Mouse (Mus musculus): ENCODE data around the gene Msi2. TPM values are rescaled to one million over a fixed set of nuclear protein-coding genes. Genes with fewer than 3 reads are reported as not detected.

Msi2 gene
- polyA plus RNA-seq, 1 experiment from 2014 or later = 20.4 TPM

DNA sequence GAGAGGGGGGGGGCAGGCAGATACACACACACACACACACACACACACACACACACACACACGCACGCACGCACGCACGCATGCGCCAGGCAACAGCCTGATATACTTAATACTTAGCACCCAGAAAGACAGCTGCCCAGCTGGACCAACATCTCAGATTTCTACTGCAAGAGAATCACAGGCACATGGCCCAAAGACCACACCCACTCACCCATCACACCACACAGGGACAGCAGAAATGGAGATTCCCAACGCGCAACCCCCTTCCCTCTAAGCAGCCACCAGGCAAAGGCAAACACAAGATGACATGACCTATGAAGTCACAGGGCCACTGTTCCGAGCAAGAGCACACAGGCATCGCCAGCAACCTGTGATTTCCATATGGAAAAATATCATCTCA lies 13.6 kb downstream of the Msi2 start:
- Histone ChIP-seq H3K27me3 (ENCODE audit: poor library complexity, severe bottlenecking) (no peaks in the 10 kb centered on the region), H3K4me1 (peaks cover 94% of the 10 kb centered on the region), H3K4me3 (no peak overlapping the region), H3K27ac (0 out of 2 replicates have a peak overlapping the region, but pooled peaks have one; percentile 11), H3K9me3 (no peaks in the 10 kb centered on the region), H3K36me3 (replicated peaks) (peaks cover 91% of the 10 kb centered on the region)
- DNase-seq (ENCODE audit: extremely low spot score, low spot score) = no peak
- WGBS = 83% methylated on average over 10 of the region's 10 CpGs

- peaks cover 89% of the 10 kb centered on the region for H3K36me3 ChIP-seq (replicated peaks)
- 21% methylated on average over 4 of the region's 4 CpGs for WGBS
- H3K4me1 ChIP-seq = peaks cover 84% of the 10 kb centered on the region
- H3K27me3 ChIP-seq (ENCODE audit: poor library complexity, severe bottlenecking) = no peaks in the 10 kb centered on the region
- H3K4me3 ChIP-seq = peak overlapping the region; percentile 26; the same call in 1 of the 2 replicates
- no peak for DNase-seq (ENCODE audit: extremely low spot score, low spot score)
- peak overlapping the region; percentile 80 for H3K27ac ChIP-seq
- H3K9me3 ChIP-seq = no peaks in the 10 kb centered on the region
These were observed 15.1 kb downstream of the Msi2 start for GRCm38 (mm10) chr11:88703220-88703619.

DNA sequence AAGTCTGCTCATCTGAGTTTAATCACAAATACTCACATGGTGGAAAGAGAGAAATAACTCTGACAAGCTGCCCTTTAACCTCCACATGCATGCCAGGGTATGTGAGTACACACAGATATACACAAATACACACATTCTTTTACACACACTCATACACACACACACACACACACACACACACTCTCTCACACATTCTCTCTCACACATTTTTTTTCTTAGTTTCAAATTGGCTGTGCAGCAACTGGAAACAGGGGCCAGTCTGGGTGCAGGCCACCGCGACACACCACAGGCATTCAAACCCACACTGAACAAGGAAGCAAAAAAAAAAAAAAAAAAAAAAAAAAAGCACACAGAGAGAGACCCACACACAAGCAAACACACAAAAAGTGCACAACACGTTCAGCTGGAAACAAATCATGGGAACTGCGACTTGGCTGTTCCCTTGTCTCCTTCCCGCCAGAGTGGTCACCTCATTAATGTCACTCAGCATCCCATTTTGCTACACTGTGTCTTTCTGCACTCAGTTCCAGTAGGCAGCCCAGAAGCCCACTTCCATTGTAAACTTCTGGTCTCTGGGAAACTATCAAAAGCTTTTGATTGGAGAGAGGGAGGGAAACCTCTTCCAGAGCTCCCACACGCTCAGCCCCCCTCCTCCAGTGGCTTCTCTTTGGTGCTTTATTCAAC lies 16.2 kb downstream of the Msi2 start:
- Histone ChIP-seq H3K27ac (peak overlapping the region; percentile 80), H3K9me3 (no peaks in the 10 kb centered on the region), H3K4me3 (peak overlapping the region; percentile 26), H3K27me3 (ENCODE audit: poor library complexity, severe bottlenecking) (no peaks in the 10 kb centered on the region), H3K36me3 (replicated peaks) (peaks cover 89% of the 10 kb centered on the region), H3K4me1 (peaks cover 84% of the 10 kb centered on the region)
- DNase-seq (ENCODE audit: extremely low spot score, low spot score) = peak; percentile 60
- WGBS = 40% methylated on average over 6 of the region's 6 CpGs

DNA sequence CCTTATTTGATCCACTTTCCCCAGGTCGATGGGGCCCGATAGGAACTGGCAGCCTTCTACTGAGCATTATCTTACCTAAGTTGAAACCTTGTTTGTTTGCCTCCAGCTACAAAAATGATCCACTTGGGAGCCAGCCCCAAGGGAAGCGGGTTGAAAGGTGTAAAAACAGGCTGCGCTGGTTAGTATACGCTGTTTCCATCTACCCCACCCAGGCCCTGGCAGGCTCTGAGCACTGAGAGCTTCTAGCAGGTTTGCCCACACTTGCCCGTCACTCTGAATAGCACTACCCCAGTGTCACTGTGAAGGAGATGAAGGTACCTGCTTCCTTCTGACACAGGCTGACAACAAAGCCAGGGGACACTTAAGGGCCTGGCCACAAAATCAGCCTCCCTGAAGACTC lies 17.3 kb downstream of the Msi2 start:
- H3K4me3 ChIP-seq = no peak overlapping the region
- 95% methylated on average over 6 of the region's 6 CpGs for WGBS
- no peaks in the 10 kb centered on the region for H3K27me3 ChIP-seq (ENCODE audit: poor library complexity, severe bottlenecking)
- H3K9me3 ChIP-seq = no peaks in the 10 kb centered on the region
- H3K4me1 ChIP-seq = peaks cover 84% of the 10 kb centered on the region
- DNase-seq (ENCODE audit: extremely low spot score, low spot score) = no peak
- H3K27ac ChIP-seq = peak overlapping the region; percentile 80
- H3K36me3 ChIP-seq (replicated peaks) = peaks cover 89% of the 10 kb centered on the region

GRCm38 (mm10) chr11:88700202-88700711 lies 18.1 kb downstream of the Msi2 start:
- peaks cover 89% of the 10 kb centered on the region for H3K36me3 ChIP-seq (replicated peaks)
- H3K4me1 ChIP-seq = peaks cover 84% of the 10 kb centered on the region
- H3K27me3 ChIP-seq (ENCODE audit: poor library complexity, severe bottlenecking) = no peaks in the 10 kb centered on the region
- H3K9me3 ChIP-seq = no peaks in the 10 kb centered on the region
- no peak overlapping the region for H3K27ac ChIP-seq
- H3K4me3 ChIP-seq = no peak overlapping the region
- 96% methylated on average over 15 of the region's 15 CpGs for WGBS
- no peak for DNase-seq (ENCODE audit: extremely low spot score, low spot score)

DNA sequence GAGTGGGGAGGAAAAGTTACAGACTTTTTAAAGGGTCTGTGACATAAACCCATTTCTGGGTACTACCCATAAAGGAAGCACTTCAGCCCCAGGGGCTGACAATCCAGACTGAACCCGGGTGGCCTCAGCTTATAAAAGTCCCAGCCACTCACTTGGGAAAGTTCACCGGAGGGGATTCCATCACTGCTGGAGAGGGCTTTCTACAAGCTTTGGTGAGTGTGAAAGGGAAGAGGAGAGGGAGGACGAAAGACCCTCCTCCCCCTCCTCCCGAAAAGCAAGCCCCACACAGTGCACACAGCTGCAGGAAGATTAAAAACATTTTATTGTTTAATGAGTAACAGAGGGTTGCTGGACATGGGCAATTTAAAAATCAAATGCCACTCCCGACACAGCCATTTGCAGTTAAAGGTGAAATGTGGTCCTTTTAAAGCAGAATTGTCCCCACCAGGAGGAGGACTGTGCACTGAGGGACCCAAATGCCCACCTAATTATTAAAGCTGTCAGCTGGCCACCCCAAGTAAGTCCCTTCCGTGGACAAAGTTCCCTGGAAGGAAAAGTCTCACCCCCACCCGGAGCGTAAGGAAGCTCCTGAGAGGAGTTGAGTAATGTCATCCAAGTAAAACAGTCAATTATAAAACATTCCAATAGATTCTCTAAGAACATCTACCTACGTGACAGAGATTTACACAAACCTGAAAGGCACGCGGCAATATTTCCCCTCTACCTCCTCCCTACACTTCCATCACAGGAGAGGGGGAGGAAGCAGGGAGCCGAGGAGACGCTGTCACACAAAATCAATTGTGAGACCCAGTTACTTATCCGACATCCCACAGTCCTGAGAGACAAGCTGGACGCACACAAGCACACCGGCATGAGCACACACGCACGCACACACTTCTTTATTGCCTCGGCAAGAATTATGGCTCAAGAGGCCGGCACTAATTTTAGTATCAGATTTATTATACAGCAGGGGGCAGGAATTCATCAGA lies 24.1 kb downstream of the Msi2 start:
- WGBS = 33% methylated on average over 20 of the region's 20 CpGs
- peak; percentile 53 for DNase-seq (ENCODE audit: extremely low spot score, low spot score)
- peaks cover 53% of the 10 kb centered on the region for H3K36me3 ChIP-seq (replicated peaks)

DNA sequence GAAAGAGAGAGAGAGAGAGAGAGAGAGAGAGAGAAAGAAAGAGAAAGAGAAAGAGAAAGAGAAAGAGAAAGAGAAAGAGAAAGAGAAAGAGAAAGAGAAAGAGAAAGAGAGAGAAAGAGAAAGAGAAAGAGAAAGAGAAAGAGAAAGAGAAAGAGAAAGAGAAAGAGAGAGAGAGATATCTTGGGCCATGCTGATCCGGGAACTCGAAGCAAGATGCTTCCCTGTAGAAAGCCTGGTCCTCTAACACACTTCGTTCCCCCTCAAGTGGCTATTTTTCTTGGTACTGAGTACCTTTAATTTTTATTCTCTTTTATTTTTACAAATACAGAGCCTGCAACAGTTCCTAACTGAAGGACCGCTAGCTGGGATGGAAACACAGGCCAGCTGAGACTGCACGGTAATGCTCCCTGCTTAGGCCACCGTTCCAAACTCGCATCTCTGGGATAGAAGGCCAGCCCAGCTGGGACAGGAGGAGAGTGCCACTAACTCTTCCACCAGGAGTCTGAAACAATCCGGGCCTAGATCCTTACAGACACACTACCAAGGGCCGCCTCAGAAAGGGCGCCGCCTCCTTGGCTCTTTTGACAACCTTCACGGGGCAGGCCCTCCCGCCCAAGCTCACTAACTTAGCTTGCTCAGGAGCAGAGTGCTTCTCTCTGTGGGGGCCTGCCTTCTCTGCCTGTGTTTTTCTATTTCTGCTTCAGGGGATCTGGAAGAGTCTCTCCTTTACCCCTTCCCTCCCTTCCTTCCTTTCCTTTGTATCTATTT lies 25.1 kb downstream of the Msi2 start:
- Histone ChIP-seq H3K4me1 (peaks cover 98% of the 10 kb centered on the region), H3K36me3 (replicated peaks) (peaks cover 55% of the 10 kb centered on the region), H3K9me3 (no peaks in the 10 kb centered on the region), H3K4me3 (peak overlapping the region; percentile 18; the same call in 1 of the 2 replicates), H3K27me3 (ENCODE audit: poor library complexity, severe bottlenecking) (0 out of 2 replicates have a peak, but pooled peaks cover 4% of the 10 kb centered on the region), H3K27ac (peak overlapping the region; percentile 86)
- DNase-seq (ENCODE audit: extremely low spot score, low spot score) = peak; percentile 47
- WGBS = 25% methylated on average over 13 of the region's 13 CpGs

More for the DNA sequence above, 24.1 kb downstream of the Msi2 start:
- Histone ChIP-seq H3K4me1 (peaks cover 93% of the 10 kb centered on the region), H3K4me3 (peak overlapping the region; percentile 18), H3K27ac (peak overlapping the region; percentile 86), H3K27me3 (ENCODE audit: poor library complexity, severe bottlenecking) (0 out of 2 replicates have a peak, but pooled peaks cover 4% of the 10 kb centered on the region), H3K9me3 (no peaks in the 10 kb centered on the region)

- DNase-seq (ENCODE audit: extremely low spot score, low spot score) = peak; percentile 45
- peaks cover 97% of the 10 kb centered on the region for H3K4me1 ChIP-seq
- H3K36me3 ChIP-seq (replicated peaks) = peaks cover 55% of the 10 kb centered on the region
- no peak overlapping the region for H3K4me3 ChIP-seq
- 47% methylated on average over 9 of the region's 10 CpGs for WGBS
- H3K9me3 ChIP-seq = no peaks in the 10 kb centered on the region
- peak overlapping the region; percentile 74 for H3K27ac ChIP-seq
- 0 out of 2 replicates have a peak, but pooled peaks cover 10% of the 10 kb centered on the region for H3K27me3 ChIP-seq (ENCODE audit: poor library complexity, severe bottlenecking)
These were observed 25.9 kb downstream of the Msi2 start for GRCm38 (mm10) chr11:88692374-88692773.

- DNase-seq (ENCODE audit: extremely low spot score, low spot score) = peak; percentile 36
- H3K36me3 ChIP-seq (replicated peaks) = peaks cover 55% of the 10 kb centered on the region
- H3K4me1 ChIP-seq = peaks cover 87% of the 10 kb centered on the region
- peak overlapping the region; percentile 25 for H3K4me3 ChIP-seq
- H3K27me3 ChIP-seq (ENCODE audit: poor library complexity, severe bottlenecking) = 0 out of 2 replicates have a peak, but pooled peaks cover 10% of the 10 kb centered on the region
- H3K27ac ChIP-seq = peak overlapping the region; percentile 81
- 28% methylated on average over 12 of the region's 12 CpGs for WGBS
- H3K9me3 ChIP-seq = no peaks in the 10 kb centered on the region
These were observed 27.6 kb downstream of the Msi2 start for GRCm38 (mm10) chr11:88690556-88691287.

DNA sequence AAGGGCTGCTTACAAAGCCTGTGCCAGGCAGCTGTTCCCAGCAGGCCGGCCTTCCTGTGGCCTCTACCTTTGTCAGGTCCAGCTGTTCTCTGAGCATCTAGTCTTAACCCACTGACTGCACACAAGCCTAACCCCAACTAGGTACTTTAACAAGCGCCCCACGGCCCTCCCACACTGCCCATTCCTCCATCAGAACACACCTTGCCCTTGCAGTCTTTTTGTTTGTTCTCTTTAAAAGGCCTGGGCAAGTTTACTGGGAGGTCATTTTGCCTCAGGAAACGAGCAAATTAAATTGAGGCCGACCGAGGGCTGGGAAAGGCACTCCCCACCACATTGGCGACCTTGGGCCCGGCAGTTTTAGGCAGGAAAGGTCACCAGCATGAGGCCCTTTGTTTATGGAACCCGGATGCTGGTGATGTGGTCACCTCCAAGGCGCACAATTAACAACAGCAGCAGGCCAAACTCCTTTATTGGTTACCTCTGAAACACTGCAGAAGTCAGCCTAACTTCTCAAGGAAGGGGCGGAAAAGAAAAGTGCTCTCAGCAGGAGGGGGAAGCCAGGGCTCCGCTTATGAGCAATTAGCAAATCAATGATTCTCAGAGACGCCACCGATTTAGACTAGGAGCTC lies 28.4 kb downstream of the Msi2 start:
- Histone ChIP-seq H3K36me3 (replicated peaks) (peaks cover 56% of the 10 kb centered on the region), H3K27me3 (ENCODE audit: poor library complexity, severe bottlenecking) (0 out of 2 replicates have a peak, but pooled peaks cover 10% of the 10 kb centered on the region), H3K9me3 (no peaks in the 10 kb centered on the region), H3K27ac (peak overlapping the region; percentile 81), H3K4me3 (peak overlapping the region; percentile 25), H3K4me1 (peaks cover 83% of the 10 kb centered on the region)
- peak; percentile 70 for DNase-seq (ENCODE audit: extremely low spot score, low spot score)
- 3% methylated on average over 14 of the region's 14 CpGs for WGBS

DNA sequence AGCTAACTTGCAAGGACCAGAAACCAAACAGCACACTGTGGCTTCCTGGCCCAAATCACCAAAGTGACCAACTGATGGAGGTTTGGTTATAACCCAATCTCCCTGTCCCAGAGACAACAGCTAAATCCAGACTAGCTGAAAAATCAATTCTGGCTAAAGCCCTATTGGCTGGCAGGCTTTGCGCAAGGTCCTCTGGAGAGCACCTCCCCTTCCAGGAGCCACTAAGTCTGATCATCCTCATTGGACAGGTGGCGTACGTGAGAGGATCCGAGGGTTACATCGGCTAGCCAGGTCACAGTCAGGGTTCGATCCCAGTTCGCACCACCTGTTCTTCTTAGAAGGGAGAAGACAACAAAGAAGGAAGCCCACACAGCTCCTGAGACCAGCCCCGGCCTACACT lies 29.7 kb downstream of the Msi2 start:
- Histone ChIP-seq H3K4me1 (peaks cover 83% of the 10 kb centered on the region), H3K9me3 (no peaks in the 10 kb centered on the region), H3K4me3 (no peak overlapping the region), H3K36me3 (replicated peaks) (peaks cover 69% of the 10 kb centered on the region), H3K27ac (peak overlapping the region; percentile 81), H3K27me3 (ENCODE audit: poor library complexity, severe bottlenecking) (0 out of 2 replicates have a peak, but pooled peaks cover 10% of the 10 kb centered on the region)
- DNase-seq (ENCODE audit: extremely low spot score, low spot score) = no peak
- 95% methylated on average over 8 of the region's 8 CpGs for WGBS

Data from forebrain, embryonic 10.5 days (tissue).